Mouse (Mus musculus) R1 (cell line): ENCODE measurements around the gene Gm28372.

Source experiments
- DNase-seq: peaks from one replicate; pipeline ENCODE4 v3.0.0-alpha.2; 2018; ENCODE audit warnings: low read depth, low spot score

Gene Gm28372

GRCm38 (mm10) chr2:130411558-130412495, 6.8 kb downstream of the Gm28372 start:
- DNase-seq: peak; percentile 78

- no peak for DNase-seq
These were observed 7.7 kb downstream of the Gm28372 start for GRCm38 (mm10) chr2:130412775-130413174.

GRCm38 (mm10) chr2:130414094-130414856, 9.2 kb downstream of the Gm28372 start:
- DNase-seq: no peak

GRCm38 (mm10) chr2:130421781-130422620, 17.0 kb downstream of the Gm28372 start:
- no peak for DNase-seq

- DNase-seq: peak; percentile 84
These were observed 18.5 kb downstream of the Gm28372 start for GRCm38 (mm10) chr2:130423397-130424125.

- DNase-seq: peak; percentile 90
These were observed 19.3 kb downstream of the Gm28372 start, which contains the start of the genes Vps16 and Pced1a for GRCm38 (mm10) chr2:130424126-130424853. Gene Vps16, plus strand, starts transcription at chr2:130424339. Gene Pced1a, minus strand, starts transcription at chr2:130424701.

GRCm38 (mm10) chr2:130425112-130425511, 20.1 kb downstream of the Gm28372 start:
- DNase-seq: no peak

- no peak for DNase-seq
These were observed 24.8 kb downstream of the Gm28372 start for GRCm38 (mm10) chr2:130429851-130430250.

GRCm38 (mm10) chr2:130430484-130430883, 25.4 kb downstream of the Gm28372 start:
- DNase-seq: no peak

GRCm38 (mm10) chr2:130432157-130432556, 27.1 kb downstream of the Gm28372 start:
- DNase-seq: no peak

GRCm38 (mm10) chr2:130433152-130433551, 28.1 kb downstream of the Gm28372 start:
- peak; percentile 70 for DNase-seq

- no peak for DNase-seq
These were observed 31.7 kb downstream of the Gm28372 start for GRCm38 (mm10) chr2:130436769-130437168.

- peak; percentile 17 for DNase-seq
These were observed 33.8 kb downstream of the Gm28372 start for GRCm38 (mm10) chr2:130438861-130439260.

GRCm38 (mm10) chr2:130439840-130440480, 34.9 kb downstream of the Gm28372 start:
- DNase-seq: no peak

GRCm38 (mm10) chr2:130442162-130442561, 37.1 kb downstream of the Gm28372 start:
- peak; percentile 53 for DNase-seq

- DNase-seq: peak; percentile 21
These were observed 43.4 kb downstream of the Gm28372 start for GRCm38 (mm10) chr2:130448449-130448848.

- peak; percentile 21 for DNase-seq
These were observed 44.2 kb downstream of the Gm28372 start for GRCm38 (mm10) chr2:130449021-130449793.

- DNase-seq: peak; percentile 87
These were observed 44.9 kb downstream of the Gm28372 start, which contains the start of gene Ptpra for GRCm38 (mm10) chr2:130449794-130450433. Gene Ptpra, plus strand, starts transcription at chr2:130450278.
